Mouse (Mus musculus): Measurements from ENCODE around the gene Spdye4a.
A peak's percentile ranks its signal among the peaks of the same experiment; 100 is the strongest.
"Not testable (repeated sequence)": the region's sequence is repeated elsewhere in the genome, so short reads cannot be mapped to it uniquely, and the experiment has no call there.

The Spdye4a gene

DNA sequence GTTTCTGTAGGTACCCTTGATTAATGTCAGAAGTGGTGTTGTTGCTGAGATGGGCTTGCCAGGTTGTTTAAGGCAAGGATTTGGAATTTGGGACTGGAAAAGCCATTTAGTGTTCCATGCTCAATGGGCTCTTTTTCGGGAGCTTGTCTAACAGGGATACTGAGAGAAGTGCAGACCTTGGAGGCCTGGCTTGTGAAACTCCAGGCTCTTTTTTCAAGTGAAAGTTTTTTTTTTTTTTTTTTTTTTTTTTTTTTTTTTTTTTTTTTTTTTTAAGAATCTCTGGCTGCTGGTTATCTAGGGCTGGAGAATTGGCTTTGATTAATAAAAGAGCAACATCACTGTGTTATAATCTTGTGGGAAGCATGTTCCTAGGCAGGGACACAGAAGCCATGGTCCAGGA, 4.4 kb downstream of the Spdye4a start:
- DNase-seq: no peak

DNA sequence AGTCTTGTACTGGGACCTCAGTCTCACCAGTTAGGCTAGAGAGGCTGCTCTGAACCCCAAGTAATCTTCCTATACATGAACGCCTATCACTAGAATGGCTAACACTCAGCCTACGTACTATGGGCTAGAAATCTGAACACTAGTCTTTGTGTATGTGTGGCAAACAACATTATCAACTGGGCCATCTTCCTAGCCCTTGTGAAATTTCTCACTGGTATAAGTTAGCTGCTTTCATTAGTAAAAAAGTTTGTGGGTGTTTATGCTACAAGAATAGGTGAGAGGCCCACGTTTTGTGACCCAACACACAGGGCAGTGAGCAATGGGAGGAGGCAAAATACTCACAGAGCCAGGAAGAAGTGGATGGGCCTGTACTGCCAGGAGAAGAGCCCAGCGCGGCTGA, 5.7 kb downstream of the Spdye4a start:
- no peak for DNase-seq

- no peak for DNase-seq
Observed at GRCm38 (mm10) chr5:143213832-143214231, 12.9 kb downstream of the Spdye4a start.

DNA sequence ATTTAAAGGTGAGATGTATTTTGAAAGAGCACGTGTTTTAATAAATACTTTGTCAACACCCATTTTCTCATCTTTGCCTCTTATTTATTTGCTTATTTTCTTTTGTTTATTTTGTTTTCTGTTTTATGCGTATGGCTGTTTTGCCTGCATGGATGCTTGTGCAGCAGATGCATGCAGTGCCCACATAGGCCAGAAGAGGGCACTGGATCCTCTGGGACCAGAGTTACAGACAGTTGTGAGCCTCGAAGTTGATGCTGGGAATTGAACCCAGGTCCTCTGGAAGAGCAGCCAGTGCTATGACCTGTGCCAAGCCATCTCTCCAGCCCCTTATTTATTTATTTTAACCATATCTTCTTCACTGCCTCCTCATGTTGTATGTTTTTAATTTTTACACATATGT, 21.7 kb downstream of the Spdye4a start:
- DNase-seq: peak; percentile 16 to 33

DNA sequence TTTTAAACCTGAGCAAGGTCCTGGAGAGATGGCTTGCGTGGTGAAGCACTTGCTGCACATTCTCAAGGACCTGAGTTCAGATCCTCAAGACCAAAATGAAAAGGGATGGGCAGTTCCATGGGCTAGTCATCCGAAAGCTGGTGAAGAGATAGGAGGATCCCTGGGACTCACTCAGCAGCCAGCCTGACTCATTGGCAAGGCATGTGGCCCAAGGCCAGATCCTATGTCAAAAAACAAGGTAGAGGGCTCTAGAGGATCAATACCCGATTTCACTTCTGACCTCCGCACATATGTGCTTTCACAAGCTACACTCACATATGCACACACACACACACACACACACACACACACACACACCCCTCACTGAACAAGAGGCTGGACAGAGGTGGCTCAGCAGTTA, 30.2 kb downstream of the Spdye4a start:
- DNase-seq: no peak

DNA sequence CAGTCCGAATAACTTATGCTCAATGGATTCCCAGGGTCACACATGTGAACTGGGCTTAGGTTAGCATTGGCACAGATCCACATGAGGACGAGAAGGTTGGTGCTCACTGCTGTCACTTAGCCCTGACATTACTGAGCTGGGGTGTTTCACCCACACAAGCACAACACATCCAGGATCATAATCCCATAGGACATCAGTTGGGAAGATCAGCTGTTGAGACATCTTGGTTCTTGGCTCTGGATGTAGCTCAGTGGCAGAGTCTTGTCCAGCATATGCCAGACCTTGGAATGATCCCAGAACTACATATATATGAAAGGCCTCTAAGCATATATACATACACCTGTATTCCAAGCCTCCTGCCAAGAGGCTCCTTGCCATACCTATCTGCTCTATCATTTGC, 31.5 kb downstream of the Spdye4a start:
- no peak for DNase-seq

GRCm38 (mm10) chr5:143194747-143195146, 31.9 kb downstream of the Spdye4a start:
- not testable (repeated sequence) for DNase-seq

GRCm38 (mm10) chr5:143192806-143193205, 33.9 kb downstream of the Spdye4a start:
- no peak for DNase-seq

DNA sequence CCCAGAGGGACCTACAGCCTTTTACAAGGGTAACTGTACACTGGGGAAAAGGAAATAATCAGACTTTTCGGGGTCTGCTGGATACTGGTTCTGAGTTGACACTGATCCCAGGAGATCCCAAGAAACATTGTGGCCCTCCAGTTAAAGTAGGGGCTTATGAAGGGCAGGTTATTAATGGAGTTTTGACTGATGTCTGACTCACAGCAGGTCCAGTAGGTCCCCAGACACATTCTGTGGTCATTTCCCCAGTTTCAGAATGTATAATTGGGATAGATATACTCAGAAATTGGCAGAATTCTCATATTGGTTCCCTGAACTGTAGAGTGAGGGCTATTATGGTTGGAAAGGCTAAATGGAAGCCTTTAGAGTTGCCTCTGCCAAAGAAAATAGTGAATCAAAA, 38.7 kb downstream of the Spdye4a start:
- not testable (repeated sequence) for DNase-seq

- peak; percentile 92 to 96 for DNase-seq
Observed at GRCm38 (mm10) chr5:143180255-143181076, 46.2 kb downstream of the Spdye4a start, which contains the start of the genes Rbak and Spdye4b. Gene Rbak (minus strand): TSS chr5:143180775. Gene Spdye4b (plus strand): TSS chr5:143181017.

- DNase-seq: peak; percentile 45 to 56
Observed at GRCm38 (mm10) chr5:143179179-143179578, 47.5 kb downstream of the Spdye4a start.

DNA sequence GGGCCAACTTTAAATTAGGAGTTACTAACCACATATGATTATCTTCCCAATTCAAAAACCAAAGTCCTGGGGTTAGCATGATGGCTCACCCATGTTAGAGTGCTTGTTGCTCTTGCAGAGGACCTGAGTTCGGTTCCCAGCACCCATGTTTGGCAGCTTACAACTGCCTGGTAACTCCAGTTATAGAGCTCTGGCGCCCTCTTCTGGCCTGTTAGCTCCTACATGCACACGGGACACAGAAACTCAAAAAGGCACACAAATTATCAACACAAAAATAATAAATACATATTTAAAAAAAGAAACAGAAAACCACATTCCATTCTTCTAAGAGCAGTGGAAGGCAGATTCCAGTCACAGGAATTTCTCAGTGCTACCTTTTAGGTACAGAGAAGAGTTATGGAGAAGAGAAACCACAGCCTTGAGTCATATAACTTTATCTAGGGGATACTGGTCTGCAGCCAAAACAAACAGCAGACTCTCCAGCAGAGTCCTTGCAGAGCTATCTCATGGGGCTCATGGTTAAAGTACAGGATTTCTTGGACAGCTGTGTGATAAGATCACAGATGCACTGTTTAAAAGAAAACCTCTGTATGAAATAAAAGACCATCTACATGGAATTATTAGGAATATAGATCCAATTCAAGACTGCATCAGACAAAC, 49.0 kb downstream of the Spdye4a start:
- peak; percentile 34 to 45 for DNase-seq

DNA sequence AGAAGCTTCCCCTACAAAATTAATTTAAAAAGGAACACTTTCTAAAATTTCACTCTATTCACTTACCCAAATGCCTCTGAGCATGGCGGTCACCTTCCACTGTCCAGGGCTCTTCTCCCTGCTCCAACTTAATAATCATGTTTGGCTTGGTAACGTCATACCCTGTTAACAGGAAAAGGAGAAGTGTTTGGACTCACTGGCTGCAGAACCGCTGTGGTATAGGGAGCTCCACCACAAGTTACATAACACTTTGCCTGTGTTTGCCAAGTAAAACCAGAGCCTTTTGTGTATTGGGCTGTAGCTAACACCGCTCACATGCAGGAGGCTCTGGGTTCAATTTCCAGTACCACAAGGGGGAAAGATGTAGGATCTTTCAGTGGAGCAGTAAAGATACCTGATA, 50.7 kb downstream of the Spdye4a start:
- no peak for DNase-seq
